Mouse (Mus musculus): ENCODE results near the gene Hoxd9. TPM values are rescaled to one million over a fixed set of nuclear protein-coding genes. Genes with fewer than 3 reads are reported as not detected.

Hoxd9 gene
- total RNA-seq, 2 experiments from 2014 or later = not detected

GRCm38 (mm10) chr2:74680561-74681398 lies 16.7 kb upstream of the Hoxd9 start:
- intact Hi-C loops (cut with DNase I) = no loop called here
- no peak for DNase-seq (ENCODE audit: extremely low spot score in 1 of 2, low spot score in 2 of 2)

DNA sequence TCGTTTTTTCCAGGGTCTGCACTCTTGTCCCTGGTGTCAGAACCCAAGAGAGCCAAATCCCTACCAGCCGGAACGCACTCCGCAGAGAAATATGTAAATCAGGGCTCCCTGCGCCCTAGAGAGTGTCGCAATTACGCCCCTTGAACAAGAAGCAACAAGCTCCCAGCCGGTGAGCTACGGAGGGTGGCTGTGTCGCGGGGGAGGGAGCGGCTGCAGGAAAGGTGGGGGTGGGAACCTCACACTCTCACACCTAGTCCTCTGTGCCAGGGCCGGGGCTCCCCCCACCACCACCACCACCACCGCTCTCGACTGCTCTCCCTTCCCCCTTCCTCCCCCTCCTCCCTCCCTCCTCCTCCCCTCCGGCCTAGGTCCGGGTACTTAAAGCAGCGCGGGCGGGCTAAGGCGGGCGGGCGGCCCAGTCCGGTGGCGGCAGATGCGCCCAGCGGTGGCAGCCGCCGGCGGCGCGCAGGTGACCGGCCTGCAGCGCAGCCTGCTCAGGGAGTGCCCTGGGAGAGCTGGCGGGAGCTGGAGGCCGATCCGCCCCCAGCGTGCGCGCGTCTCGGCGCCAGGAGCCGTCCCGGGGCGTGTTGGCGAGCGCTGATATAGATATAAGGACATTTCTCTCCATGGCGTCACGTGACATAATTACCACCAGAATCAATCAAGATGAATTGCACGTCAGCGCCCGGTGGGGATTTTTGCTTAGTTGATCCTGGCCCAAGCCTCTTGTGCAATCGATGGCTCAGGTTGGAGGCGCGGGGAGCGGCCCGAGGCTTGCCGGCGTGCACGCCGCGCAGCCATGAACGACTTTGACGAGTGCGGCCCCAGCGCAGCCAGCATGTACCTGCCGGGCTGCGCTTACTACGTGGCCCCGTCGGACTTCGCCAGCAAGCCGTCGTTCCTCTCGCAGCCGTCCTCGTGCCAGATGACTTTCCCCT lies 15.7 kb upstream of the Hoxd9 start:
- DNase-seq (ENCODE audit: extremely low spot score in 1 of 2, low spot score in 2 of 2) = no peak
- intact Hi-C loops (cut with DNase I) = no loop called here

DNA sequence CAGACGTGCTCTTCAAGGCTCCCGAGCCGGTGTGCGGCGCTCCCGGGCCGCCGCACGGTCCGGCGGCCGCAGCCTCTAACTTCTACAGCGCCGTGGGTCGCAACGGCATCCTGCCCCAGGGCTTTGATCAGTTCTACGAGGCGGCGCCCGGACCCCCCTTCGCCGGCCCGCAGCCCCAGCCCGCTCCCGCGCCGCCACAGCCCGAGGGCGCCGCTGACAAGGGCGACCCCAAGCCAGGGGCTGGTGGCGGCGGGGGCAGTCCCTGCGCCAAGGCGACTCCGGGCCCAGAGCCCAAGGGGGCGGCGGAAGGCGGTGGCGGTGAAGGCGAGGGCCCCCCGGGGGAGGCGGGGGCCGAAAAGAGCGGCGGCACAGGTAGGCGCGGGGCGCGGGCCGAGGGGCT lies 14.7 kb upstream of the Hoxd9 start:
- DNase-seq (ENCODE audit: extremely low spot score in 1 of 2, low spot score in 2 of 2) = no peak
- intact Hi-C loops (cut with DNase I) = no loop called here

DNA sequence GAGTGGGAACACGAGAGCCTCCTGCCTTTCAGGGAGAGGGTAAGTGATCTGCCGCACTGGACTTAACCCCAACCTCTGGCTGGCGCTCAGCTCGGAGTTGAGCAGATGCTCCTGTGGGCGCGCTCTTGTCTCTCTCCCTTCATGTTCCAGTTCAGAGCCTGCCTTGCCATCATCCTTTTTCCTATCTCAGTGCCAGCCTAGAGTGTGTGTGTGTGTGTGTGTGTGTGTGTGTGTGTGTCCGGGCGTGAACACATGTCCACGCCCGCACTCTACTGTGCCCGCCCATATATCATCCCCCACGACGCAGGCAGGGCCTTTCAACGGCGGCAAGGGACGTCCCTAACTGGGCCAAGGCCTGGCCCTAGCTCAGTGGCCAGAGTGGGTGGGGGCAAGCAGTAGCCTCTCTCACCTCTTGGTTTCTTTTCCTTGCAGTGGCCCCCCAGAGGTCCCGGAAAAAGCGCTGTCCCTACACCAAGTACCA lies 14.0 kb upstream of the Hoxd9 start:
- no peak for DNase-seq (ENCODE audit: extremely low spot score in 1 of 2, low spot score in 2 of 2)
- intact Hi-C loops (cut with DNase I) = no loop called here

DNA sequence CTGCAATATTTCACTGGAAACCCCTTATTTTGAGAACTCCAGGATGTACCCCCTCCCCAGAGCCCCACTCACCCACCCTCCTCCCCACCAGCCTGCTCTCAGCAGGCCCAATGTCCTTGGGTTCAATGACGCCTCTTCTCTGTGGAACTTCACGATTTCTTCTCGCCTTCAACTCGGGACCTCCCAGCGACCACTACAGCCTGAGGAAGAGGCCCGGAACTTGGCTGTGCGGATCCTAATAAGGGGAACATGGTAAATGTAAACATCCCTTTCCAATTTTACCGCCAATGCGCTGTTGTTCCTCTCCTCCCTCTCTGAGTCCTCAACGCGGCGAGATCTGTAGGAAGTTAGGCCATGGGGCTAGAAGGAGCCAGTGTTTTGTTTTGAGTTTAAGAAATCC lies 13.4 kb upstream of the Hoxd9 start:
- intact Hi-C loops (cut with DNase I) = no loop called here
- DNase-seq (ENCODE audit: extremely low spot score in 1 of 2, low spot score in 2 of 2) = no peak

GRCm38 (mm10) chr2:74685059-74685603 lies 12.4 kb upstream of the Hoxd9 start:
- DNase-seq (ENCODE audit: extremely low spot score in 1 of 2, low spot score in 2 of 2) = no peak
- intact Hi-C loops (cut with DNase I) = no loop called here

DNA sequence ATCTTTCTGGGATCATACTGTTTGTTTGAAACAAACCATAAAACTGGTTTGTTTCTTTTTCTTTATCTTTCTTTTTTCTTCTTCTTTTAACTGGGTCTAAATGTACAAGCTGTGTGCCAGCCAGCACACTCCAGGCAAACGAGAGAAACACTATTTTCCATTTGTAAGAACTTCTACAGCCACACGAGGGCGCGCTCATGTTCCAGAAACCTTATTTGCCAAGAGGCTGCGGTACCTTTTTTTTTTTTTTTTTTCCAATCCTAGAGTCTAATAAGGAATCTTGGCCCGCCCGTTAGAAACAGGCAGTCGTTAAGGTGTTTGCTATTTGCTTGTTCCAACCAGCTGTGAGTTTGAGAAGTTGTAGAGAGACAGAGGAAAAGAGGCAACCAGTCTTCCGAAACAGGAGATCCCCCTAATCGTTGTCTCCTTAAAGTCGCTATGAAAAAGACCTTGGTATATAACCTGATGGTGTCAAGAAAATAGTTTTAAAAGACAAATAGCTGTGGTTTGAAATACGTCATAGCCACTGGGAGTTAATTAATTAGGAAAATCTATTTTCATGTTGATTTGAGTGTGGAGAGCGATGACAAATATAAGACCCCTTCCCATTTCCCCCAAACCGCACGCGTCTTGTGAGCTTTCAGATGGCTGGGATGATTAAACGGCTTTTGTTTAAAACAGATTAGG lies 11.1 kb upstream of the Hoxd9 start:
- DNase-seq (ENCODE audit: extremely low spot score in 1 of 2, low spot score in 2 of 2) = peak in 1 of 2 experiments; percentile 53
- intact Hi-C loops (cut with DNase I) = no loop called here

DNA sequence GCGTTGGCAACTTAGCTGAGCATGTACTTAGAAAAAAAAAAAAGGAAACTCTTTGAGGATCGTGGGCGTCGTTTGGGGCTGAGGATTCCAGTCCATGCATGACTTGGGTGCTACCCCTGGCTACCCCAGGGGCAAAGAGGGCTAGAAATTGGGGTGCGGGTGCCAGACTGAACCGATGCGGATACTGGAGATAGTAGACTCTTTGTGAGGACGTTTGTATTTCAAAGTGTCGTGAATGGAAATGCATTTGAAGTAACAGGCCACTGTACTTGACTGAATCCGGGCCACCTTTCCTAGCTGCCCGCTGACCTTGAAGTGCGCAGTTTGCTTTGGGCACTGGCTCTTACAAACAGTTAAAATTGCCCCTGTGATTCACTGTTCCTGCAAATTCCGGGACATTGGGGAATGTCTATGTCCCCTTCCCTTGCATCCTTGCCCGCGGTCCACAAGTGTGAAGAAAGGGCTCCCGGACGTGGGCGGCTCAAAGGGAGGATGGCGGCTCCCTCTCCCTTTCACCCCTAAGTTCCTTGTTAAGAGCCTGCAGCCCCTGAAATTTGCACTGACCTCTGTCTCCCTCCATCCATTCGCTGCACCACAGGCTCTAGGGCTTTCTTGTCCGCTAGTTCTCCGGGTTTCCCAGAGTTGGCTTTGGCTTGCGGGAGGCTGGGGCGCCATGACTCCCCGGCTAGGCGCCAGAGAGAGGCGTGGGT lies 10.4 kb upstream of the Hoxd9 start:
- intact Hi-C loops (cut with DNase I) = no loop called here
- DNase-seq (ENCODE audit: extremely low spot score in 1 of 2, low spot score in 2 of 2) = no peak

DNA sequence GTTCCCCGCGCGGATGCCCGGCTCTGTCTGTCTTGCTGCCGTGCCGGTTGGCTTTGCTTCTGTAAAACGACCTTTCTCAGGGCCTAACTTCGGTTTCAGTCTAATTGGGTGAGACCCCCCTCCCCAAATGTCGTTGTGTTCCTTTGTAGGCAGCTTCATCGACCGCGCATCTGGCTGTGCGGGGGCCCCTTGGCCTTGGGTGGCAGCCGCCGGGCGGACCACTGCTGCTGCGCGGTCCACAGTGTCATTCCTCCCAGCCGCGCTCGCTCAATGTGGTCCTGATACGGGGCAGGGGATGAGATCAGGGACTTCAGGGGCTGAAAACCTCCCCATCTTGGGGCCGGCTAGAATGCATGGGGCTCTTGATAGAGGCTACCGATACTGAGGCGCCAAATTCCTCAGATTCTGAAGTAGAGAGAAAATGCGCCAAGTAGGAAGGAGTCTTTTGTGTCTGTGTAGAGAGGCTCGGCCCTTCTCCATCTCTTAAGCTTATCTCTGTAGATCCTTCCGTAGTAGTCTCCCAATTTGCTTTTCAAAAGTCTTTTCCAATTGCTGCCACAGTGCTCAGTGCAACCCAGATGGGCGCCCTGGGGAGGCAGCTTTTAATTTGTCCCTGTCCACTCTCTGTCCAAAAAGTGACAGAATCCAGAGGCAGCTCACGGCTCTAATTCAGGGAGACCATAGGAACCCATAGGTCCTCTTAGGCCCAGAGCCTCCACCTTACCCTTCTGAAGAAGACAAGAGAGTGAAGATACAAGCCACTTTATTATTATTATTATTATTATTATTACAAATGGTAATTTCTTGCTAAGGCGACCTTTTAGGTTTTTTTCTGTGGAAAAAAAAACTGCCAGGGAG lies 9.6 kb upstream of the Hoxd9 start:
- intact Hi-C loops (cut with DNase I) = no loop called here
- DNase-seq (ENCODE audit: extremely low spot score in 1 of 2, low spot score in 2 of 2) = no peak

DNA sequence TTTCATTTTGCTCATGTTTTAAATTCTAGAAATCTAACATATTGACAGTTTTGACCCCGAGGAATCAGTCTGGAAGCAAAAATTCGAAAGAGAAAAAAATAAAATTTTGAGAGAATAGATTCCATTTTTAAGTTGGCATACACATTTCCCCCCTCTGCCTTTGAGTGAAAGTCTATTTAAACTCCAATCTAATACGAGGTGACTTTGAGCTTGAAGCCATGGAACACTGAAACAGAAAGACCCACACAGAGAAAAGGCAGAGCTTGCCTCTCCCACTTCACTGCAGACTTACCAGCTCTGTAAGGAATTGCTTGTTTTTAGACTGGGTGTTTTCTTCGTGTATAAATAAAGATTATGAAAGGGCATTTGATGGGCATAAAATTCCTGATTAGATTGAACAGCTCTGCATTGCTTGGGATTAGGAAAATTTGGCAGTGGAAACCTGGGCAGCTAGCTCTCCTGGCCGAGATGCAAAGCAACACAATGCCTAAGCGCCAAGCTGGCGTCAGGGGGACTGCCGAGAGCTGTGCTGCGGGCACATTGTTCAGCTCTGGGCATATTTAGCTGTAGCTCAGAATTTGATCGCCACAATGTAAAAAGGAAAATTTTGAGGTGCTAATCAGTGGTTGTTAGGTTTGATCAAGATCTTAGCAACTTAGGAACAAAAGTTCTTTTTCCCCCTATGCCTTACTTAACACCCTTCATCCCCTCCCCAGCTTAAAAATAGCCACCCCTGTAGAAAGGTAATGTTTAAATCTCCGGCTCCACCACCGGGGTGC lies 8.5 kb upstream of the Hoxd9 start:
- no peak for DNase-seq (ENCODE audit: extremely low spot score in 1 of 2, low spot score in 2 of 2)
- intact Hi-C loops (cut with DNase I) = no loop called here

DNA sequence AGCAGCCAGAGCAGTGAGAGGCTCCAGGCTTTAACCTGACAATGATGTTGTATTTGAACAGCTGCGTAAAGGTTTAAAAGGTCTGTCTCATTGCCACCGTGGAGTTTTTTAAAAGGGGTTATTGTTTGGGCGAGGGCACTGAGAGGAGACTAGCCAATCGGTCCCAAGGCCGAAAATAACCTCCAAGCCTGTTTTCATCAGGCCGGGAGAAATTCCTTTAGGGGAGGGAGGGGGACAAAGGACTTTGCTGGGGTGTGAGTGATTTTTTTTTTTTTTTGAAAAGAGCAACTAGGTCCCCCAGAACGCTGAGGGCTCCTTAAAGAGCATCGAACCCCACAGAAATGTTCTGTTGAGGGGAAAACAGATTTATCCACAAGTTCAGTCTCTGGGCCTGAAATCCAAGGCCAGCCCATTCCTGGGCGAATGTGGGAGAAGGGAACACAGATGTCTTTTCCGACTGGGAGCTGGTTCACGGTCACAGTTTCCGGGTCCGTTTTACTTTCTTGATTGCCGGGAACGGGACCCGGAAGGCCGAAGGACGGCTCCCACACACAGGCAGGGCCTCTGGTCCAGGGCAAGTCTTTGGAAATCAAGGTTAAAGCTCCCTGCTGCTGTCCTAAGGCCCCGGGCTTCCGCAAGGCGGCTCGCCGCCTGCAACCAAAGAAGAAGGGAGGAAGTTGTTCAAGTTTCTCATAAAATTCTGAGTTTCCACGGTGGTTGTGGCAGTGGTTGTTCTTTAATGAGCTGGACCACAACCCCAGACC lies 7.8 kb upstream of the Hoxd9 start:
- DNase-seq (ENCODE audit: extremely low spot score in 1 of 2, low spot score in 2 of 2) = no peak
- intact Hi-C loops (cut with DNase I) = loop anchor here (5.0 kb wide), 1 partner anchor 32 kb away; the partner anchor contains the start of gene Evx2

DNA sequence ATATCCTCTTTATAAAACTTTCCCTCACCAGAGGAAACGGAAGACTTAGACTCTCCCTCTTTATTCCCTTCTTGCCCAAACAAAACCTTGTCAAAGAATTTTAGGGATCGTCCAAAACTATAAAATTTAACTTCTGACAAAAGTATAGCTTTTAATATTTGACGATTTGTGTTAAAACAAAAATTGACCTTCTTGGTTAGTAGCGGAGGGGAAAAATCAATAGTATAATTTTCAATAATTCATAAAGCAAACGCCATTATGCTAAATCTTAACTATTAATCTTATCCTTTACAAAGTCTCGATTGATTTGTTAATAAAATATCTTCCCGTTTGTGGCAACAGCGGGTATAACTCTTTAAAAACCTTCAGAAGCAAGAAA lies 7.2 kb upstream of the Hoxd9 start:
- intact Hi-C loops (cut with DNase I) = loop anchor here (5.0 kb wide), 1 partner anchor 33 kb away; the partner anchor contains the start of gene Evx2
- DNase-seq (ENCODE audit: extremely low spot score in 1 of 2, low spot score in 2 of 2) = no peak

- DNase-seq (ENCODE audit: extremely low spot score in 1 of 2, low spot score in 2 of 2) = no peak
- intact Hi-C loops (cut with DNase I) = loop anchor here (5.0 kb wide), 1 partner anchor 34 kb away; the partner anchor contains the start of gene Evx2
These were observed 6.2 kb upstream of the Hoxd9 start, which contains the start of gene Hoxd10 for GRCm38 (mm10) chr2:74691022-74691951. Hoxd10 (plus strand) TSS chr2:74691924.

- intact Hi-C loops (cut with DNase I) = loop anchor here (5.0 kb wide), 1 partner anchor 35 kb away; the partner anchor contains the start of gene Evx2
- no peak for DNase-seq (ENCODE audit: extremely low spot score in 1 of 2, low spot score in 2 of 2)
These were observed 5.3 kb upstream of the Hoxd9 start for GRCm38 (mm10) chr2:74691995-74692807.

All from left cerebral cortex, postnatal 10 days (tissue).